Mouse (Mus musculus): ENCODE results near the gene Masp2. TPM values are rescaled to one million over a fixed set of nuclear protein-coding genes. Genes with fewer than 3 reads are reported as not detected.
A peak's percentile ranks its signal among the peaks of the same experiment; 100 is the strongest.

The Masp2 gene
- polyA plus RNA-seq, 1 experiment from 2014 or later, result 0.79 TPM

DNA sequence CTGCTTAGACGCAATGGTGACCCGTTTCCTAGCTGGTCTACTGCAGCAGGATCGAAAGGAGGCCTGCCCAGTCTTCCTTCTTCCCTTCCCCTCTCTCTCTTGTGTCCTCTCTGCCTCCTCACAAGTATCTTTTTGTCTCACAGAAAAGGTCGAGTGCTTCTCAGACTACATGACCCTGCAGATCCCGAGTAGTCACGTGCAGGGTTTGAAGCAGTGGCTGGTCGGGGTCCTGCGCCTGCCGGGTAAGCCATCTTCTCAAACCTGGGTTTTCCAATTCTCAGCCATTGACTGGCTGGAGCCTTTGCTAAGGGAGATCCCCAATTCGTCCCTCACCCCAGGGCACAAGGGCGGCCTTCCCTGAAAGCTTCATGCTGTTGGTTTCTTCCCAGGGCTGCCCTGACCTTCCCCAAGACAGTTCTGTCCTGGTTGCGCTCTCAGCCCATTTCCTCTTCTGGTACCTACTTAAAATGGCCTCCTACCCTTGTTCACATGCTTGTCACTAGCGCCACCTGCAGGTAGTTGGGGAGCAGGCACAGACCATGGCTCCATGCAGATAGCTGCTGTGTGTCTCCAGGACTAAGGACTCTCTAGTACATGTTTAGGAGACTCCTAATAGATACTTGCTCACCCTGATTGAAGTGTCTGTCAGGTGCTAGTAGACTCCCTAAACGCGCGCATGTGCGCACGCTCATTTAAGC, 52.5 kb downstream of the Masp2 start:
- no peaks in the 10 kb centered on the region for H3K36me3 ChIP-seq (ENCODE audit: control insufficient read depth, insufficient read depth, low read length)
- no peak overlapping the region for H3K4me2 ChIP-seq (replicated peaks; ENCODE audit: low read depth)
- no peak overlapping the region for H3K9ac ChIP-seq (ENCODE audit: low read length)
- WGBS, result 87% methylated on average over 18 of the region's 18 CpGs
- no peaks in the 10 kb centered on the region for H3K9me3 ChIP-seq (ENCODE audit: control insufficient read depth, low read length)
- no peak overlapping the region for H3K4me3 ChIP-seq (ENCODE audit: low read depth, low read length)
- TF ChIP-seq EP300 (optimal IDR thresholded peaks at IDR 0.05) (no peak), CTCF (IDR thresholded peaks at IDR 0.05; ENCODE audit: low read depth) (peak; percentile 72)
- no peaks in the 10 kb centered on the region for H3K27me3 ChIP-seq (ENCODE audit: control insufficient read depth, insufficient read depth, low read length)
- DNase-seq (ENCODE audit: low spot score) (peak; percentile 53), ATAC-seq (ENCODE audit: low FRiP score, low TSS enrichment) (0 out of 2 replicates have a peak, but pooled peaks have one; percentile 38)
- no peak overlapping the region for H3K27ac ChIP-seq (replicated peaks)
- no peaks in the 10 kb centered on the region for H3K4me1 ChIP-seq (replicated peaks; ENCODE audit: control insufficient read depth, insufficient read depth)

GRCm38 (mm10) chr4:148656691-148657258, 54.4 kb downstream of the Masp2 start:
- WGBS, result 13% methylated on average over 15 of the region's 15 CpGs
- DNase-seq (ENCODE audit: low spot score), result no peak
- H3K4me2 ChIP-seq (replicated peaks; ENCODE audit: low read depth), result no peak overlapping the region

DNA sequence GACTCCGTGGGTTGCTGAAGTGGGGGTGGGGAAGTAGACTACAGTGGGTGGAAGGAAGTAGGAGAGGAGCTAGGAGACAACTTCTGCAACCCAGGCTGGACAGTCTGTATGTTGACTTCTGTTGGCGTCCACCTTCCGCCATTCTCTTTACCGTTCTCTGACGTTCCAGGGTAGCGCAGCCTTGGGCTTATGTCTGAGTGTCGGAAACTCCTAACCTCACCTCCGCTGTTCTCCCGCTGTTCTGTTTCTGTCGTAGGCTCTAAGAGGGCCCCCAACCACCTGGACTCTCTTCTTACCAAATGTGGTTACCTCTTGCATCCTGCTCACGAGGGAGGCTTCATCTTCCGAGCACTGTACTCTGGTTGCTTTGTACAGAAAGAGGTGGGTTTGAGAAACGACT, 55.4 kb downstream of the Masp2 start:
- no peaks in the 10 kb centered on the region for H3K4me1 ChIP-seq (replicated peaks; ENCODE audit: control insufficient read depth, insufficient read depth)
- no peak overlapping the region for H3K27ac ChIP-seq (replicated peaks)
- no peak overlapping the region for H3K4me3 ChIP-seq (ENCODE audit: low read depth, low read length)
- no peaks in the 10 kb centered on the region for H3K27me3 ChIP-seq (ENCODE audit: control insufficient read depth, insufficient read depth, low read length)
- no peak overlapping the region for H3K9ac ChIP-seq (ENCODE audit: low read length)
- DNase-seq (ENCODE audit: low spot score) (no peak), ATAC-seq (ENCODE audit: low FRiP score, low TSS enrichment) (no peak)
- H3K4me2 ChIP-seq (replicated peaks; ENCODE audit: low read depth), result no peak overlapping the region
- 79% methylated on average over 13 of the region's 13 CpGs for WGBS
- no peaks in the 10 kb centered on the region for H3K36me3 ChIP-seq (ENCODE audit: control insufficient read depth, insufficient read depth, low read length)
- TF ChIP-seq EP300 (optimal IDR thresholded peaks at IDR 0.05) (no peak), CTCF (IDR thresholded peaks at IDR 0.05; ENCODE audit: low read depth) (no peak)
- no peaks in the 10 kb centered on the region for H3K9me3 ChIP-seq (ENCODE audit: control insufficient read depth, low read length)

More at GRCm38 (mm10) chr4:148656691-148657258, 54.4 kb downstream of the Masp2 start:
- Histone ChIP-seq H3K36me3 (ENCODE audit: control insufficient read depth, insufficient read depth, low read length) (no peaks in the 10 kb centered on the region), H3K27me3 (ENCODE audit: control insufficient read depth, insufficient read depth, low read length) (no peaks in the 10 kb centered on the region), H3K9me3 (ENCODE audit: control insufficient read depth, low read length) (no peaks in the 10 kb centered on the region), H3K4me3 (ENCODE audit: low read depth, low read length) (0 out of 2 replicates have a peak overlapping the region, but pooled peaks have one; percentile 4), H3K4me1 (replicated peaks; ENCODE audit: control insufficient read depth, insufficient read depth) (no peaks in the 10 kb centered on the region), H3K27ac (replicated peaks) (no peak overlapping the region), H3K9ac (ENCODE audit: low read length) (no peak overlapping the region)
- TF ChIP-seq CTCF (IDR thresholded peaks at IDR 0.05; ENCODE audit: low read depth), result no peak
- TF ChIP-seq EP300 (optimal IDR thresholded peaks at IDR 0.05), result no peak
- no peak for ATAC-seq (ENCODE audit: low FRiP score, low TSS enrichment)

- no peaks in the 10 kb centered on the region for H3K9me3 ChIP-seq (ENCODE audit: control insufficient read depth, low read length)
- DNase-seq (ENCODE audit: low spot score) (no peak), ATAC-seq (ENCODE audit: low FRiP score, low TSS enrichment) (no peak)
- H3K27me3 ChIP-seq (ENCODE audit: control insufficient read depth, insufficient read depth, low read length), result no peaks in the 10 kb centered on the region
- no peak overlapping the region for H3K9ac ChIP-seq (ENCODE audit: low read length)
- H3K27ac ChIP-seq (replicated peaks), result no peak overlapping the region
- H3K4me2 ChIP-seq (replicated peaks; ENCODE audit: low read depth), result no peak overlapping the region
- 35% methylated on average over 3 of the region's 3 CpGs for whole genome bisulfite sequencing
- no peak for TF ChIP-seq EP300 (optimal IDR thresholded peaks at IDR 0.05)
- TF ChIP-seq CTCF (IDR thresholded peaks at IDR 0.05; ENCODE audit: low read depth), result no peak
- H3K4me3 ChIP-seq (ENCODE audit: low read depth, low read length), result no peak overlapping the region
- no peaks in the 10 kb centered on the region for H3K4me1 ChIP-seq (replicated peaks; ENCODE audit: control insufficient read depth, insufficient read depth)
- H3K36me3 ChIP-seq (ENCODE audit: control insufficient read depth, insufficient read depth, low read length), result no peaks in the 10 kb centered on the region
Observed at GRCm38 (mm10) chr4:148660174-148660573, 57.8 kb downstream of the Masp2 start.

DNA sequence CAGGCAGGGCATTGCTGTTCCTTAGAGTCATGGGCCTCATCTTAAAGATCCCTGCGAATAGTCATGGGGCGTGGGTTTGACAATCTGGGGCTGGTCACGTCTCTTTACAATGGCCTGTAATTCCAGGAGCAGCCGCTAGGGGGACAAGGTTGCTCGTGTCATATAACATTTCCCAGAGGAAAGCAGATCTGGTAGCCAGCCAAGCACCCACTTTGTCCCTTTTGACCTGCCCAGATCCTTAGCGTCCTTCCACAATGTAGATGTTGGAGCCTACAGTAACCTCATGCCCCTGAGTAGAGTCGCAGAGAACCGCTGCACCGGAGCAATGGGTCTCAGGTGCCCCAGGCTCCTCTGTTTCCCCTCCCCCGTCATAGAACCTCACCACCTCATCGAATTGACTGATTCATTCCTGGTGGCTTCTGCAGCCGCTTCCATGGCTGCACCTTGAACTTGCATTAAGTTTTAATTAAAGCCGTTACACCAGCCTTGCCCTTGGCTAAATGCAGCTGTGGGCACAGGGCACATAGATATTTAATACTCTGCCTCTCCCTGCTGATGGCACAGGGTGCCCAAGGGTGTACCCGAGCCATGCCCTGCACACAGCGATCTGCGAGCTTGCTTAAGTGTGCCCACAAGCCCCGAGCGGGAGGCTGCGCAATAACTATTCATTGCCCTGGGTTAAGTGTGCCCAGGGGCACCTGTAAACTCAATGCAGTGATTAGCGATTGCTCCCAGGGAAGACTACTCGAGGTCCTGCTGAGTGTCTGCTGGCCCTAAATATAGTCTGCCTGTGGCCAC, 60.0 kb downstream of the Masp2 start:
- DNase-seq (ENCODE audit: low spot score) (peak; percentile 80), ATAC-seq (ENCODE audit: low FRiP score, low TSS enrichment) (peak; percentile 8; the same call in 1 of the 2 replicates)
- H3K4me2 ChIP-seq (replicated peaks; ENCODE audit: low read depth), result no peak overlapping the region
- no peak overlapping the region for H3K4me3 ChIP-seq (ENCODE audit: low read depth, low read length)
- H3K4me1 ChIP-seq (replicated peaks; ENCODE audit: control insufficient read depth, insufficient read depth), result no peaks in the 10 kb centered on the region
- no peak overlapping the region for H3K27ac ChIP-seq (replicated peaks)
- no peak for TF ChIP-seq EP300 (optimal IDR thresholded peaks at IDR 0.05)
- peak; percentile 85 for TF ChIP-seq CTCF (IDR thresholded peaks at IDR 0.05; ENCODE audit: low read depth)
- no peak overlapping the region for H3K9ac ChIP-seq (ENCODE audit: low read length)
- H3K27me3 ChIP-seq (ENCODE audit: control insufficient read depth, insufficient read depth, low read length), result no peaks in the 10 kb centered on the region
- H3K9me3 ChIP-seq (ENCODE audit: control insufficient read depth, low read length), result no peaks in the 10 kb centered on the region
- 38% methylated on average over 21 of the region's 21 CpGs for WGBS
- no peaks in the 10 kb centered on the region for H3K36me3 ChIP-seq (ENCODE audit: control insufficient read depth, insufficient read depth, low read length)

Measured in stomach, postnatal 0 days (tissue).